Mouse (Mus musculus) hindbrain, embryonic 15.5 days (tissue): ENCODE data around the gene Abcc4. TPM values are rescaled to one million over a fixed set of nuclear protein-coding genes. Genes with fewer than 3 reads are reported as not detected.

Experiments
- ATAC-seq: fragments of 200-750 bp; cut with Nextera tagmentation; 2 replicates; pipeline ENCODE4 v1.8.0; 2017; ENCODE audit warnings: low read depth, moderate number of reproducible peaks, moderate TSS enrichment; ENCODE audit not compliant: low FRiP score
- H3K27ac ChIP-seq: fragments of 300-500 bp; sonication (generic); replicated peaks from 2 replicates; pipeline ENCODE4 v1.5.1; 2015; ENCODE audit warnings: mild to moderate bottlenecking, inconsistent platforms
- H3K27me3 ChIP-seq: fragments of 300-500 bp; sonication (generic); 2 replicates; pipeline ENCODE4 v1.6.1; 2015; ENCODE audit warnings: control low read depth, inconsistent platforms
- H3K36me3 ChIP-seq: fragments of 300-500 bp; sonication (generic); 2 replicates; pipeline ENCODE4 v1.6.1; 2015; ENCODE audit warnings: control low read depth, inconsistent platforms
- H3K4me1 ChIP-seq: fragments of 300-500 bp; sonication (generic); replicated peaks from 2 replicates; pipeline ENCODE4 v1.6.1; 2015; ENCODE audit warnings: control low read depth, inconsistent platforms
- H3K4me2 ChIP-seq: fragments of 300-500 bp; sonication (generic); 2 replicates; pipeline ENCODE4 v1.6.1; 2015; ENCODE audit warnings: moderate library complexity, mild to moderate bottlenecking, inconsistent platforms
- H3K4me3 ChIP-seq: fragments of 300-500 bp; sonication (generic); 2 replicates; pipeline ENCODE4 v1.5.1; 2015; ENCODE audit warnings: mild to moderate bottlenecking, inconsistent platforms
- H3K9ac ChIP-seq: fragments of 300-500 bp; sonication (generic); 2 replicates; pipeline ENCODE4 v1.6.1; 2015; ENCODE audit warnings: inconsistent platforms
- H3K9me3 ChIP-seq: fragments of 300-500 bp; sonication (generic); 2 replicates; pipeline ENCODE4 v1.6.1; 2016; ENCODE audit warnings: control low read depth, inconsistent platforms
- WGBS: fragments of 180-500 bp; shearing (Covaris S2); methylation state at CpG from one replicate; pipeline ENCODE4 v1.1.7; 2015; 5-methylcytosine and 5-hydroxymethylcytosine counted together
- polyA plus RNA-seq: library from polyadenylated mRNA; unstranded; fragments of >200 nt; fragmentation: Nextera tagmentation; extraction: Ambion mirVana; gene quantifications from 2 replicates; pipeline ENCODE4 v1.2.1, GENCODE M21; 2015

Abcc4 gene
- polyA plus RNA-seq, 1 experiment from 2014 or later, result 2.3 TPM

- H3K4me3 ChIP-seq, result no peak overlapping the region
- no peak overlapping the region for H3K4me2 ChIP-seq
- H3K27me3 ChIP-seq, result peaks cover 18% of the 10 kb centered on the region
- peak; percentile 75 for ATAC-seq
- H3K27ac ChIP-seq, result no peak overlapping the region
- no peaks in the 10 kb centered on the region for H3K9me3 ChIP-seq
- H3K4me1 ChIP-seq, result peaks cover 37% of the 10 kb centered on the region
- 24% methylated on average over 11 of the region's 11 CpGs for WGBS
- no peak overlapping the region for H3K9ac ChIP-seq
- no peaks in the 10 kb centered on the region for H3K36me3 ChIP-seq
Measured at GRCm38 (mm10) chr14:118709736-118710135, 3.7 kb upstream of the Abcc4 start.

GRCm38 (mm10) chr14:118708126-118708525 is 2.1 kb upstream of the Abcc4 start:
- WGBS, result 72% methylated on average over 5 of the region's 5 CpGs

GRCm38 (mm10) chr14:118706962-118707361 is 943 bp upstream of the Abcc4 start:
- Histone ChIP-seq H3K4me2 (peak overlapping the region; percentile 99), H3K4me1 (peaks cover 23% of the 10 kb centered on the region), H3K9me3 (no peaks in the 10 kb centered on the region), H3K36me3 (no peaks in the 10 kb centered on the region), H3K27ac (no peak overlapping the region), H3K9ac (no peak overlapping the region), H3K27me3 (peaks cover 20% of the 10 kb centered on the region), H3K4me3 (peak overlapping the region; percentile 88; the same call in 1 of the 2 replicates)
- ATAC-seq, result no peak
- WGBS, result 86% methylated on average over 11 of the region's 11 CpGs

More at GRCm38 (mm10) chr14:118708126-118708525, 2.1 kb upstream of the Abcc4 start:
- no peak overlapping the region for H3K4me3 ChIP-seq
- no peak overlapping the region for H3K27ac ChIP-seq
- no peaks in the 10 kb centered on the region for H3K9me3 ChIP-seq
- peaks cover 27% of the 10 kb centered on the region for H3K4me1 ChIP-seq
- peaks cover 21% of the 10 kb centered on the region for H3K27me3 ChIP-seq
- no peak overlapping the region for H3K9ac ChIP-seq
- no peak for ATAC-seq
- H3K4me2 ChIP-seq, result no peak overlapping the region
- no peaks in the 10 kb centered on the region for H3K36me3 ChIP-seq

- ATAC-seq, result no peak
Measured at GRCm38 (mm10) chr14:118705465-118705807, 583 bp downstream of the Abcc4 start.

GRCm38 (mm10) chr14:118703363-118703762 is 2.7 kb downstream of the Abcc4 start:
- WGBS, result 69% methylated on average over 9 of the region's 9 CpGs
- Histone ChIP-seq H3K4me1 (peaks cover 14% of the 10 kb centered on the region), H3K9me3 (no peaks in the 10 kb centered on the region), H3K27me3 (peaks cover 14% of the 10 kb centered on the region), H3K9ac (no peak overlapping the region), H3K36me3 (no peaks in the 10 kb centered on the region), H3K27ac (no peak overlapping the region), H3K4me2 (no peak overlapping the region), H3K4me3 (no peak overlapping the region)
- ATAC-seq, result no peak

More at GRCm38 (mm10) chr14:118705465-118705807, 583 bp downstream of the Abcc4 start:
- no peaks in the 10 kb centered on the region for H3K36me3 ChIP-seq
- no peaks in the 10 kb centered on the region for H3K9me3 ChIP-seq
- 1% methylated on average over 10 of the region's 10 CpGs for WGBS
- no peak overlapping the region for H3K27ac ChIP-seq
- H3K4me3 ChIP-seq, result peak overlapping the region; percentile 88
- H3K9ac ChIP-seq, result peak overlapping the region; percentile 74
- peaks cover 23% of the 10 kb centered on the region for H3K4me1 ChIP-seq
- peak overlapping the region; percentile 99 for H3K4me2 ChIP-seq
- peaks cover 14% of the 10 kb centered on the region for H3K27me3 ChIP-seq

GRCm38 (mm10) chr14:118701991-118702608 is 3.9 kb downstream of the Abcc4 start:
- ATAC-seq, result no peak
- Histone ChIP-seq H3K27me3 (peaks cover 12% of the 10 kb centered on the region), H3K4me3 (no peak overlapping the region), H3K4me2 (no peak overlapping the region), H3K27ac (no peak overlapping the region), H3K9me3 (no peaks in the 10 kb centered on the region), H3K36me3 (no peaks in the 10 kb centered on the region), H3K9ac (no peak overlapping the region), H3K4me1 (peaks cover 14% of the 10 kb centered on the region)
- 44% methylated on average over 7 of the region's 7 CpGs for WGBS

- WGBS, result 84% methylated on average over 7 of the region's 7 CpGs
- H3K9me3 ChIP-seq, result no peaks in the 10 kb centered on the region
- no peaks in the 10 kb centered on the region for H3K36me3 ChIP-seq
- no peak overlapping the region for H3K4me2 ChIP-seq
- H3K4me3 ChIP-seq, result no peak overlapping the region
- H3K9ac ChIP-seq, result no peak overlapping the region
- H3K4me1 ChIP-seq, result peaks cover 8% of the 10 kb centered on the region
- H3K27ac ChIP-seq, result no peak overlapping the region
- ATAC-seq, result no peak
- H3K27me3 ChIP-seq, result peaks cover 8% of the 10 kb centered on the region; the same call in 1 of the 2 replicates
Measured at GRCm38 (mm10) chr14:118700576-118700975, 5.4 kb downstream of the Abcc4 start.

GRCm38 (mm10) chr14:118699963-118700362 is 6.1 kb downstream of the Abcc4 start:
- Histone ChIP-seq H3K27me3 (peaks cover 6% of the 10 kb centered on the region; the same call in 1 of the 2 replicates), H3K9me3 (no peaks in the 10 kb centered on the region), H3K4me2 (no peak overlapping the region), H3K27ac (no peak overlapping the region), H3K4me3 (no peak overlapping the region), H3K9ac (no peak overlapping the region), H3K36me3 (no peaks in the 10 kb centered on the region), H3K4me1 (peaks cover 2% of the 10 kb centered on the region)
- 74% methylated on average over 5 of the region's 5 CpGs for WGBS
- ATAC-seq, result no peak

- no peaks in the 10 kb centered on the region for H3K4me1 ChIP-seq
- no peaks in the 10 kb centered on the region for H3K9me3 ChIP-seq
- no peaks in the 10 kb centered on the region for H3K36me3 ChIP-seq
- H3K9ac ChIP-seq, result no peak overlapping the region
- no peak overlapping the region for H3K27ac ChIP-seq
- H3K27me3 ChIP-seq, result 0 out of 2 replicates have a peak, but pooled peaks cover 3% of the 10 kb centered on the region
- no peak for ATAC-seq
- 75% methylated on average over 10 of the region's 10 CpGs for WGBS
- no peak overlapping the region for H3K4me2 ChIP-seq
- H3K4me3 ChIP-seq, result no peak overlapping the region
Measured at GRCm38 (mm10) chr14:118699508-118699907, 6.5 kb downstream of the Abcc4 start.

- H3K36me3 ChIP-seq, result no peaks in the 10 kb centered on the region
- ATAC-seq, result no peak
- no peak overlapping the region for H3K9ac ChIP-seq
- H3K4me1 ChIP-seq, result no peaks in the 10 kb centered on the region
- no peaks in the 10 kb centered on the region for H3K27me3 ChIP-seq
- WGBS, result 97% methylated on average over 16 of the region's 16 CpGs
- H3K4me3 ChIP-seq, result no peak overlapping the region
- no peak overlapping the region for H3K4me2 ChIP-seq
- no peaks in the 10 kb centered on the region for H3K9me3 ChIP-seq
- H3K27ac ChIP-seq, result no peak overlapping the region
Measured at GRCm38 (mm10) chr14:118696556-118697289, 9.3 kb downstream of the Abcc4 start.

GRCm38 (mm10) chr14:118695866-118696265 is 10.2 kb downstream of the Abcc4 start:
- no peaks in the 10 kb centered on the region for H3K36me3 ChIP-seq
- H3K4me3 ChIP-seq, result no peak overlapping the region
- no peak overlapping the region for H3K9ac ChIP-seq
- 89% methylated on average over 11 of the region's 11 CpGs for WGBS
- no peaks in the 10 kb centered on the region for H3K9me3 ChIP-seq
- no peak overlapping the region for H3K27ac ChIP-seq
- no peaks in the 10 kb centered on the region for H3K4me1 ChIP-seq
- no peak for ATAC-seq
- H3K27me3 ChIP-seq, result no peaks in the 10 kb centered on the region
- no peak overlapping the region for H3K4me2 ChIP-seq

- Histone ChIP-seq H3K9me3 (no peaks in the 10 kb centered on the region), H3K27ac (no peak overlapping the region), H3K4me2 (no peak overlapping the region), H3K36me3 (no peaks in the 10 kb centered on the region), H3K4me1 (peaks cover 2% of the 10 kb centered on the region; the same call in 1 of the 2 replicates), H3K4me3 (no peak overlapping the region), H3K9ac (no peak overlapping the region), H3K27me3 (no peaks in the 10 kb centered on the region)
- 92% methylated on average over 7 of the region's 7 CpGs for WGBS
- no peak for ATAC-seq
Measured at GRCm38 (mm10) chr14:118694321-118694720, 11.7 kb downstream of the Abcc4 start.
